Mouse (Mus musculus) intestine, embryonic 16.5 days (tissue): ENCODE data around the gene Psapl1. TPM values are rescaled to one million over a fixed set of nuclear protein-coding genes. Genes with fewer than 3 reads are reported as not detected.

Experiments
- polyA plus RNA-seq: library from polyadenylated mRNA; unstranded; fragments of >200 nt; fragmentation: Nextera tagmentation; extraction: Ambion mirVana; gene quantifications from 2 replicates; pipeline ENCODE4 v1.2.1, GENCODE M21; 2015

Gene Psapl1
- polyA plus RNA-seq, 1 experiment from 2014 or later = 0.16 TPM

Other genes with a start within 250 kb of the Psapl1 start
- gene Sorcs2, start 194.1 kb downstream of the Psapl1 start, polyA plus RNA-seq = 8.3 and 8.8 TPM in 2 replicates